Mouse (Mus musculus) cerebellum, adult 2 months (tissue): ENCODE measurements around the gene Ski.

Experiments
- CTCF ChIP-seq: fragments of 200-500 bp; IDR thresholded peaks from 2 replicates; pipeline ENCODE4 v1.5.1; 2011; ENCODE audit warnings: low read depth, mild to moderate bottlenecking, control low read depth, low read length, moderate library complexity, borderline replicate concordance; ENCODE audit not compliant: insufficient read depth
- POLR2A ChIP-seq: fragments of 200-500 bp; IDR thresholded peaks from 2 replicates; pipeline ENCODE4 v1.6.1; 2011; ENCODE audit warnings: low read length, control low read depth, borderline replicate concordance; ENCODE audit not compliant: insufficient read depth

GRCm38 (mm10) chr4:155123868-155124534, 98.4 kb downstream of the Ski start:
- no peak for TF ChIP-seq POLR2A
- no peak for TF ChIP-seq CTCF
